Mouse (Mus musculus): ENCODE measurements at regions not wholly inside any gene's neighbourhood (a gene's known extent, or its start where the extent isn't known, plus 50 kb on each side); places are given as distances from the start of the nearest gene placed in this dataset.

DNA sequence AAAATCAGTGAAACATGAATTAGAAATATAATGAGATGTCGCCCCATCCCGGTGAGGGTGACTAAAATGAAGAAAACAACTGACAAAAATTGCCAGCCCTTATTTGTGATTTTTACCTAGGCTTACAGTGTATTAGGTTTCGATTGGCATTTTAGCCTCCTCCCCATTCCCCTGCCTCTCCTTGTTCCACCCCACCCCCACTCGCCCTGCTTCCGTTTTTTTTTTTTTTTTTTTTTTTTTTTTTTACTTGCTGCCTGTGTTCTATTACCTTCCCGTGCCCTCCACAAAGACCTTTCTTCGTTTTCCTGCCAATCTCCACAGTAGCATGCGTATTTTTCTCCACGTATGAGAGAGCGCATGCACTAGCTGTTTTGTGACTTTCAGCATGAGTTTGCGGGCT lies 435.3 kb upstream of the Gm10131 start:
- Histone ChIP-seq H3K27me3 (ENCODE audit: control insufficient read depth, insufficient read depth, low read length) (no peaks in the 10 kb centered on the region), H3K4me1 (ENCODE audit: control insufficient read depth, insufficient read depth, low read length) (peaks cover 4% of the 10 kb centered on the region), H3K27ac (ENCODE audit: control insufficient read depth, insufficient read depth, low read depth, low read length) (no peak overlapping the region), H3K36me3 (ENCODE audit: control insufficient read depth, insufficient read depth, low read length) (no peaks in the 10 kb centered on the region), H3K4me3 (ENCODE audit: control insufficient read depth, low read depth, low read length) (no peak overlapping the region)
- TF ChIP-seq POLR2A (IDR thresholded peaks at IDR 0.05; ENCODE audit: control insufficient read depth, low read depth, low read length) = no peak
- TF ChIP-seq CTCF (IDR thresholded peaks at IDR 0.05; ENCODE audit: control insufficient read depth, insufficient read depth, insufficient replicate concordance, low read depth, low read length) = no peak

- peaks cover 4% of the 10 kb centered on the region for H3K4me1 ChIP-seq (ENCODE audit: control insufficient read depth, insufficient read depth, low read length)
- H3K27me3 ChIP-seq (ENCODE audit: control insufficient read depth, insufficient read depth, low read length) = no peaks in the 10 kb centered on the region
- TF ChIP-seq POLR2A (IDR thresholded peaks at IDR 0.05; ENCODE audit: control insufficient read depth, low read depth, low read length) = no peak
- TF ChIP-seq CTCF (IDR thresholded peaks at IDR 0.05; ENCODE audit: control insufficient read depth, insufficient read depth, insufficient replicate concordance, low read depth, low read length) = no peak
- no peaks in the 10 kb centered on the region for H3K36me3 ChIP-seq (ENCODE audit: control insufficient read depth, insufficient read depth, low read length)
- no peak overlapping the region for H3K27ac ChIP-seq (ENCODE audit: control insufficient read depth, insufficient read depth, low read depth, low read length)
- no peak overlapping the region for H3K4me3 ChIP-seq (ENCODE audit: control insufficient read depth, low read depth, low read length)
Observed at GRCm38 (mm10) chr8:34542361-34543038, 431.0 kb upstream of the Gm10131 start.

DNA sequence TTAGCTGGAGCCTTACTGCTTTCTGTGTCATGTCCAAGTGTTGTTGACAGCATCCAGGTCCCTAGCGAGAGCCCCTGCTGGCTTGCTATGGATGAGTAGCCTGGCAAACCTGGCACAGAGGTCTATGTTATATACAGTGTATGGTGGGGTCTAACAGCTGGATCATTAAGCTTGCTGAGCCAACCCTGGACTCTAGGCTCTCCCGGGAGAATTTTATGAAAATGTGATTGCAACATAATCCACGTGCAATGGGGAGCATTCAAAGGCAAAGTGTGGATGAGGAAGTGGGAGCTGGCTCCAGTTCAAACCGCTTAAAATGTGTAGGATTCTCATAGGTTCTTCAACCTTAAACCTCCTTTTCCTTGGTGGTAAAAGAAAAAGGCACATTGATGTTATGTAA lies 427.7 kb upstream of the Gm10131 start:
- no peak for TF ChIP-seq POLR2A (IDR thresholded peaks at IDR 0.05; ENCODE audit: control insufficient read depth, low read depth, low read length)
- no peak for TF ChIP-seq CTCF (IDR thresholded peaks at IDR 0.05; ENCODE audit: control insufficient read depth, insufficient read depth, insufficient replicate concordance, low read depth, low read length)
- Histone ChIP-seq H3K27me3 (ENCODE audit: control insufficient read depth, insufficient read depth, low read length) (no peaks in the 10 kb centered on the region), H3K4me3 (ENCODE audit: control insufficient read depth, low read depth, low read length) (no peak overlapping the region)

DNA sequence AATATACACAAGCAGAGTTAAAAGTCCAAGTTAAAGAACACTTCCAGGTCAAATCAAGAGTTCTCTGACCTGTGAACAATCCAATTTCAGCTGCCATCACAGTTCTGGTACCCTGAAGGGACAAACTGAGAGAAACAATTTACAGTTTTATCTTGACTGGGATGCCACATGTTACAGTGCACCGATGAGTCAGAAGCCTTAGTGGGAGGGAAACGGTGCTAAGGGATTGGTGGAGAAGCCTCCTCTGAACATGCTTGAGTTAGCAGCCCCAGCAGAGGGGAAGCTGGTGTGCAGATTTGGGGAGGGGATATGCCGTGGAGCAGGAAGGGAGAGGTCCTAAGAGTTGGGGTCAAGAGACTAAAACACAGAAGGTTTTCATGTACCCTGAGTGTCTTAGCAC lies 423.9 kb upstream of the Gm10131 start:
- Histone ChIP-seq H3K4me1 (ENCODE audit: control insufficient read depth, insufficient read depth, low read length) (no peaks in the 10 kb centered on the region), H3K4me3 (ENCODE audit: control insufficient read depth, low read depth, low read length) (no peak overlapping the region), H3K36me3 (ENCODE audit: control insufficient read depth, insufficient read depth, low read length) (no peaks in the 10 kb centered on the region), H3K27ac (ENCODE audit: control insufficient read depth, insufficient read depth, low read depth, low read length) (no peak overlapping the region), H3K27me3 (ENCODE audit: control insufficient read depth, insufficient read depth, low read length) (no peaks in the 10 kb centered on the region)
- no peak for TF ChIP-seq POLR2A (IDR thresholded peaks at IDR 0.05; ENCODE audit: control insufficient read depth, low read depth, low read length)
- TF ChIP-seq CTCF (IDR thresholded peaks at IDR 0.05; ENCODE audit: control insufficient read depth, insufficient read depth, insufficient replicate concordance, low read depth, low read length) = no peak

More for the DNA sequence above, 427.7 kb upstream of the Gm10131 start:
- H3K36me3 ChIP-seq (ENCODE audit: control insufficient read depth, insufficient read depth, low read length) = no peaks in the 10 kb centered on the region
- no peaks in the 10 kb centered on the region for H3K4me1 ChIP-seq (ENCODE audit: control insufficient read depth, insufficient read depth, low read length)
- H3K27ac ChIP-seq (ENCODE audit: control insufficient read depth, insufficient read depth, low read depth, low read length) = no peak overlapping the region

- H3K4me3 ChIP-seq (ENCODE audit: control insufficient read depth, low read depth, low read length) = no peak overlapping the region
- TF ChIP-seq POLR2A (IDR thresholded peaks at IDR 0.05; ENCODE audit: control insufficient read depth, low read depth, low read length) = no peak
- no peak for TF ChIP-seq CTCF (IDR thresholded peaks at IDR 0.05; ENCODE audit: control insufficient read depth, insufficient read depth, insufficient replicate concordance, low read depth, low read length)
- H3K4me1 ChIP-seq (ENCODE audit: control insufficient read depth, insufficient read depth, low read length) = peaks cover 2% of the 10 kb centered on the region; the same call in 1 of the 2 replicates
Observed at GRCm38 (mm10) chr8:34533421-34533820, 421.9 kb upstream of the Gm10131 start.

DNA sequence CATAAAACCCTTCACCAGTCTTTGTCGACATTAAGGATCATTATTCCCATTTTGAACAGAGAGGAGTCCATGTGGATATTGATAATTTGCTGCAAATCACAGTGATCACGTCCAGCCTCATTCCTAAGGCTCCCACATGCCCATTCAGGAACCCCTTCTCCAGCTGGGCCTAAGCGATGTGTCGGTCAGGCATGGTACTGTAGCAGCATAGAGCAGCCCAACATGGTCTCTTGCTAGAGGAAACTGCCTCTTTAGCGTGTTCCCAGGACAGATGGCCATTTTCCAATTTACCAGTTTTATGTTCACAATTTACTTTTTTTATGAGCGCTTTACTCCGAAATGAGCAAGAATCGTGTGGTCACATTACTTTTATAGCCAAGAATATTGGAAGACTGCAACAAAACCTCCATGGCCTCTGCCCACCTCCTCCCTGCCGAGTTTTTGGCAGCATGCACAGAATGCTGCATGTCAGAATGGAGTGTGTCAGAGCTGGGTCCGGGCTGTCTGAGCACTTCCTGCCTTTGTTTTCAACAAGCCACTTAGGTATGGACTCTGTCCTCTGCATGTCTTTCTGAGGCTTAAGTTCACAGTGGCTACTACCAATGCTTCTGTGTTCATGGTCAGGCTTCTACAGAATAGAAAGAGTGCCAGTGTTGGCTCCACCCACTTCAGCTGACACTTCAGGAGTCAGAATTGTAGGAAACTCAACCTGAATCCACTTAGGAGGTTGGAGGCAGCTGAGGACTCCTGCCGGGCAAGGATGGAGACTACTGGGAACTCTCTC lies 419.6 kb upstream of the Gm10131 start:
- TF ChIP-seq CTCF (IDR thresholded peaks at IDR 0.05; ENCODE audit: control insufficient read depth, insufficient read depth, insufficient replicate concordance, low read depth, low read length) = no peak
- no peak for TF ChIP-seq POLR2A (IDR thresholded peaks at IDR 0.05; ENCODE audit: control insufficient read depth, low read depth, low read length)
- Histone ChIP-seq H3K4me3 (ENCODE audit: control insufficient read depth, low read depth, low read length) (peak overlapping the region; percentile 42; the same call in 1 of the 2 replicates), H3K36me3 (ENCODE audit: control insufficient read depth, insufficient read depth, low read length) (no peaks in the 10 kb centered on the region), H3K27ac (ENCODE audit: control insufficient read depth, insufficient read depth, low read depth, low read length) (no peak overlapping the region), H3K27me3 (ENCODE audit: control insufficient read depth, insufficient read depth, low read length) (no peaks in the 10 kb centered on the region), H3K4me1 (ENCODE audit: control insufficient read depth, insufficient read depth, low read length) (peaks cover 2% of the 10 kb centered on the region; the same call in 1 of the 2 replicates)

More at GRCm38 (mm10) chr8:34533421-34533820, 421.9 kb upstream of the Gm10131 start:
- Histone ChIP-seq H3K27me3 (ENCODE audit: control insufficient read depth, insufficient read depth, low read length) (no peaks in the 10 kb centered on the region), H3K27ac (ENCODE audit: control insufficient read depth, insufficient read depth, low read depth, low read length) (no peak overlapping the region), H3K36me3 (ENCODE audit: control insufficient read depth, insufficient read depth, low read length) (no peaks in the 10 kb centered on the region)

GRCm38 (mm10) chr8:34530046-34530445 lies 418.5 kb upstream of the Gm10131 start:
- H3K27me3 ChIP-seq (ENCODE audit: control insufficient read depth, insufficient read depth, low read length) = no peaks in the 10 kb centered on the region
- peak overlapping the region; percentile 74 for H3K4me3 ChIP-seq (ENCODE audit: control insufficient read depth, low read depth, low read length)
- no peak overlapping the region for H3K27ac ChIP-seq (ENCODE audit: control insufficient read depth, insufficient read depth, low read depth, low read length)
- H3K4me1 ChIP-seq (ENCODE audit: control insufficient read depth, insufficient read depth, low read length) = peaks cover 2% of the 10 kb centered on the region; the same call in 1 of the 2 replicates
- TF ChIP-seq CTCF (IDR thresholded peaks at IDR 0.05; ENCODE audit: control insufficient read depth, insufficient read depth, insufficient replicate concordance, low read depth, low read length) (no peak), POLR2A (IDR thresholded peaks at IDR 0.05; ENCODE audit: control insufficient read depth, low read depth, low read length) (no peak)
- no peaks in the 10 kb centered on the region for H3K36me3 ChIP-seq (ENCODE audit: control insufficient read depth, insufficient read depth, low read length)

Measured in testis, adult 2 months (tissue).